Mouse (Mus musculus): ENCODE measurements around the gene Npy. TPM values are rescaled to one million over a fixed set of nuclear protein-coding genes. Genes with fewer than 3 reads are reported as not detected.

The Npy gene
- 212 and 306 TPM in 2 replicates for polyA plus RNA-seq (2014; fragmentation: Nextera tagmentation; extraction: Ambion mirVana)

DNA sequence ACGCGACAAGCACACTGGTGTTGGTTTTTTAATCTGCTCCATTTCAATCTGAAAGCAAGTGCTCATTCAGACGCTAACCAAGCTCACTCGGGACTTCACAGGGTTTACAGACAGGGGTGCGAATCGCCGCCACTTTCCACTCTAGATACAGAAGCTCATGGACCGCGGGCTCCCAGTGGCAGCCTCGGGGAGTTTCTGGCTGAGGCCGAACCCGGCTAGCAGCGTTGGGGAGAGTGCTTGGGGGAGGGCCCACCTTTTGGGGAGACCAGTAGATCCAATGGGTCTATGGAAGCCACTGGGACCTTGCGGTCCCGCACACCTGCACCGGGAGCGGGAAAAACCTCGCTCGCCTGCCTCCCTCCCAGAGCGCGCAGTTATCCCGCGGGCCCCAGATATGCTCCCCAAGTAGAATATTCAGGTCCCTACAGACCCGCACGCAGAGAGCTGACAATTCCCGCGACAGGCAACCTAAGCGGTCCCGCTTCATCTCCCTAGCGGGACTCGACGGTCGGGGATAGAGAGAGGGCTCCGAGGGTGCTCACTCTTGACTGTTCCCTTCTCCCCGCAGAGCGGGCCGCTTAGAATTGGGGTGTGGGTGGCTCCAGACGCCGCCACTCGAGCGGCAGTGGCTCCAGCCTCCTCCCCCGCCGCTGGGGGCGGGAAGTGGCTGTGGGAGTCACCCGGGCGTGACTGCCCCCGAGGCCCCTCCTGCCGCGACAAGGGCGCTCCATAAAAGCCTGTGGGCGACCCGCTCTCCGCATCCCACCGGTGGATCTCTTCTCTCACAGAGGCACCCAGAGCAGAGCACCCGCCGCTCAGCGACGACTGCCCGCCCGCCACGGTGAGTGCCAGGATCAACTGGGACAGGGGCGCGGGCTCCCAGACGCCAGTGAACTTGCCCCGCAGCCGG lies at the start of gene Npy:
TSS of gene Npy (plus strand) at position 750 of the 910 bp plus-strand sequence.
- H3K4me3 ChIP-seq (replicated peaks; ENCODE audit: low read length), result peak within 1 kb of the TSS; percentile 42
- peaks cover 43% of the 10 kb centered on the region for H3K27me3 ChIP-seq (ENCODE audit: control insufficient read depth, insufficient read depth, low read length)
- DNase-seq (ENCODE audit: low spot score) (no peak), ATAC-seq (ENCODE audit: low FRiP score) (peak; percentile 62)
- H3K9ac ChIP-seq, result peak within 1 kb of the TSS; percentile 51
- peaks cover 12% of the 10 kb centered on the region for H3K4me1 ChIP-seq (replicated peaks; ENCODE audit: control insufficient read depth, insufficient read depth, low read length)
- no peaks in the 10 kb centered on the region for H3K9me3 ChIP-seq (ENCODE audit: control insufficient read depth, low read length)
- H3K4me2 ChIP-seq (replicated peaks), result peak within 1 kb of the TSS; percentile 82
- WGBS, result 1% methylated on average over 64 of the region's 66 CpGs
- peak within 1 kb of the TSS; percentile 47; the same call in 1 of the 2 replicates for H3K27ac ChIP-seq
- H3K36me3 ChIP-seq (replicated peaks; ENCODE audit: control insufficient read depth, insufficient read depth), result no peaks in the 10 kb centered on the region

DNA sequence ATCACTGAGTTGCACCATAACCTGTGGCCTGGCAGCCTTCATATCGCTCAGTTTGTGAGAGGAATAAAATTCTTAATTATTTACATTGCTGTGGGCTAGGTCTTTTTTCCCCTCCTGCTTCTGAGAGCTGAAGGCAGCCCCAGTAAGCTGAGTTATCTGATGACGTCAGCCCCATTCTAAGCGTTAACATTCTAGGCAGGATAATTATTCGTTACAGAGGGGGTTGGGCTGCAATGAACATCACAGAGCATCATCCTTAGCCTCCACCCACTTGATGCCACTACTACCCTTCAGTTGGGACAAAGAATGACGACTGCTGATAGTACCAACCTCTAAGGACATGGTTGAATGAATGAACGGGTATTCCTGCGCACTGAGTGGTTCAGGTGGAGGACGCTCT lies 47.5 kb upstream of the Npy start:
- Histone ChIP-seq H3K4me1 (replicated peaks; ENCODE audit: control insufficient read depth, insufficient read depth, low read length) (peaks cover 17% of the 10 kb centered on the region; the same call in 1 of the 2 replicates), H3K9ac (no peak overlapping the region), H3K36me3 (replicated peaks; ENCODE audit: control insufficient read depth, insufficient read depth) (no peaks in the 10 kb centered on the region), H3K9me3 (ENCODE audit: control insufficient read depth, low read length) (no peaks in the 10 kb centered on the region), H3K4me2 (replicated peaks) (no peak overlapping the region), H3K27me3 (ENCODE audit: control insufficient read depth, insufficient read depth, low read length) (no peaks in the 10 kb centered on the region), H3K27ac (no peak overlapping the region), H3K4me3 (replicated peaks; ENCODE audit: low read length) (no peak overlapping the region)
- DNase-seq (ENCODE audit: low spot score) (no peak), ATAC-seq (ENCODE audit: low FRiP score) (no peak)
- 57% methylated on average over 8 of the region's 8 CpGs for WGBS

DNA sequence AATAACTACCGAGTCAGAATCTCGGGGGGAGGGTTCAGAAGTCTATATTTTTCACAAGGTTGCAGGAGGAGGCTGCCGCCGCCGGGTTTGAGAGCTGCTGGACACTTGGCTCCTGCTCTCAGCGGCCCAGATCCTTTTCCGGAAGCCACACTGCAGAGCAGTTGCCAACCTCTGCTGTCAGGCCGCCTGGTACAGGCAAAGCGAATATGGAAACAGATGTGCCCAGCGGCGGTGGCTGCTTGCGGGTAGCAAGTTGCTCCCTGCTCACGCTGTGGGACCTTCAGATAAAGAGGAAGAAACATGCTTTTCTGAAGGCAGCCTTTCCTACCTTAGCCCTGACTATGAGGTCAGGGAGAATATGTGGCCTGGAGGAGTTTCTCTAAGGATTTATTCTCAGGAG lies 44.4 kb upstream of the Npy start:
- Histone ChIP-seq H3K36me3 (replicated peaks; ENCODE audit: control insufficient read depth, insufficient read depth) (no peaks in the 10 kb centered on the region), H3K4me2 (replicated peaks) (no peak overlapping the region), H3K27me3 (ENCODE audit: control insufficient read depth, insufficient read depth, low read length) (no peaks in the 10 kb centered on the region), H3K9me3 (ENCODE audit: control insufficient read depth, low read length) (no peaks in the 10 kb centered on the region), H3K4me3 (replicated peaks; ENCODE audit: low read length) (no peak overlapping the region), H3K27ac (no peak overlapping the region), H3K9ac (no peak overlapping the region), H3K4me1 (replicated peaks; ENCODE audit: control insufficient read depth, insufficient read depth, low read length) (peaks cover 17% of the 10 kb centered on the region; the same call in 1 of the 2 replicates)
- 66% methylated on average over 13 of the region's 13 CpGs for WGBS
- no peak for DNase-seq (ENCODE audit: low spot score)
- no peak for ATAC-seq (ENCODE audit: low FRiP score)

DNA sequence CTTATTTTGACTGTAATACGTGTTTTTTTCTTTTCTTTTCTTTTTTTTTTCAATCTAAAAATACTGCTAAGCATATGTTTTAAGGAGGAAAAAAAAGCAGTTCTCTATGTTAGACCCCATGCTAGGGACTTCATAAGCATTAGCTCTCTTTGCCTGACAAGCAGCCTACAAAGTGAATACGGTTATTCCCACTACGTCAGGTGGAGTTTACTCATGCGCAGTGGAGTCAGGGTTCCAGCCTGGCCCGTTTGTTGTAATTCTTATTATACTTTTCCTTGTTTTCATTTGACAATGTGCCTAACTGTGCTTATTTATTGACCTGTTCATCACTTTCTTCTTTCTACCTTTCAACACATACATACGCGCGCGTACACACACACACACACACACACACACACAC lies 43.8 kb upstream of the Npy start:
- Histone ChIP-seq H3K4me3 (replicated peaks; ENCODE audit: low read length) (no peak overlapping the region), H3K4me2 (replicated peaks) (no peak overlapping the region), H3K36me3 (replicated peaks; ENCODE audit: control insufficient read depth, insufficient read depth) (no peaks in the 10 kb centered on the region), H3K27me3 (ENCODE audit: control insufficient read depth, insufficient read depth, low read length) (no peaks in the 10 kb centered on the region), H3K9me3 (ENCODE audit: control insufficient read depth, low read length) (no peaks in the 10 kb centered on the region), H3K4me1 (replicated peaks; ENCODE audit: control insufficient read depth, insufficient read depth, low read length) (peaks cover 17% of the 10 kb centered on the region; the same call in 1 of the 2 replicates), H3K9ac (no peak overlapping the region), H3K27ac (0 out of 2 replicates have a peak overlapping the region, but pooled peaks have one; percentile 26)
- WGBS, result 85% methylated on average over 9 of the region's 9 CpGs
- DNase-seq (ENCODE audit: low spot score) (no peak), ATAC-seq (ENCODE audit: low FRiP score) (no peak)

DNA sequence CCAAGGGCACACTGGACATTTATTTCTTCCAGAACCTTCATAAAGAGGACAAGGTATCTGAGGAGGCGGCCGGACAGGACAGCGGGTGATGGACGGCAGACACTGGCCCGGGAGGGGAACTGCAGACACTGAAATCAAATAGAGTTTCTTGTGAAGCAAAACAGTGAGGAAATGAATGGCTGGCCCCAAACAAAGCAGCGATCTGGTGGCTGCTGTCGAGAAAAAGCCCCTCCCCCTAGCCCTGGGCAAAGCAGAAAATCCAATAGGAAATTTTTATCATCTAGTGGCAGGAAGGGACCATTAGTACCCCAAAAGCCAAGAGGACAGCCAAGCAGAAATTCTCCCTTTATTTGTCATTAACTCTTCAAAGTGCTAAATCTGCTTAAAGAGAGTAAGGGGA lies 42.9 kb upstream of the Npy start:
- Histone ChIP-seq H3K4me3 (replicated peaks; ENCODE audit: low read length) (no peak overlapping the region), H3K27me3 (ENCODE audit: control insufficient read depth, insufficient read depth, low read length) (no peaks in the 10 kb centered on the region), H3K4me1 (replicated peaks; ENCODE audit: control insufficient read depth, insufficient read depth, low read length) (peaks cover 17% of the 10 kb centered on the region; the same call in 1 of the 2 replicates), H3K4me2 (replicated peaks) (no peak overlapping the region), H3K9ac (peak overlapping the region; percentile 31; the same call in 1 of the 2 replicates), H3K36me3 (replicated peaks; ENCODE audit: control insufficient read depth, insufficient read depth) (no peaks in the 10 kb centered on the region), H3K9me3 (ENCODE audit: control insufficient read depth, low read length) (no peaks in the 10 kb centered on the region), H3K27ac (peak overlapping the region; percentile 69)
- no peak for DNase-seq (ENCODE audit: low spot score)
- ATAC-seq (ENCODE audit: low FRiP score), result 0 out of 2 replicates have a peak, but pooled peaks have one; percentile 46
- WGBS, result 4% methylated on average over 7 of the region's 7 CpGs

DNA sequence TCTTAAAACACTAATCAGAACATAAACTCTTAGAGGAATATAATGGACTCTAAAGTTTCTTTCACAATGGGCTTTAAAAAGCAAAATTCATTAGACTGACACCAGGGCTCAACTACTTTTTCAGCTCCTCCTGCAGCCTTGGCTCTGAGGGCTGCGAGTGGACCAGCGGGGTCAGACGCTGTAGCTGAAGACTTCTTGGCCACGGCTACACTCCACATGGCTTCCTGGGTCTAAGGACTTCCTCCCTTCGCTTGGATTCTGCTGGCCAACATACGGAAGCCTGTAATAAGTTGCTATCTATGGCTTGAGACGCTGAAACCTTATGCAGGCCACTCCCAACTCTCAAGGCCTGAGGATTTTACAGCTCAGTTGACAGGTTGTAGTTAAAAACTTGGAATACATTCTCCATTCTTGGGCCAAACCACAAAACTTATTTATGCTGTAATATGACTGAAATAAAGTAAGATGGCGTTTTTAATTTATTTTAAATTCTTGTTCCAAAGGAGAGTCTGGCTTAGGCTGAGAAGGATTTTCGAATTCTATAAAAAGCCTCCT lies 41.6 kb upstream of the Npy start:
- no peak overlapping the region for H3K27ac ChIP-seq
- no peak overlapping the region for H3K9ac ChIP-seq
- WGBS, result 95% methylated on average over 9 of the region's 9 CpGs
- peaks cover 17% of the 10 kb centered on the region; the same call in 1 of the 2 replicates for H3K4me1 ChIP-seq (replicated peaks; ENCODE audit: control insufficient read depth, insufficient read depth, low read length)
- H3K27me3 ChIP-seq (ENCODE audit: control insufficient read depth, insufficient read depth, low read length), result no peaks in the 10 kb centered on the region
- no peak for ATAC-seq (ENCODE audit: low FRiP score)
- DNase-seq (ENCODE audit: low spot score), result no peak
- H3K9me3 ChIP-seq (ENCODE audit: control insufficient read depth, low read length), result no peaks in the 10 kb centered on the region
- no peak overlapping the region for H3K4me3 ChIP-seq (replicated peaks; ENCODE audit: low read length)
- H3K4me2 ChIP-seq (replicated peaks), result no peak overlapping the region
- H3K36me3 ChIP-seq (replicated peaks; ENCODE audit: control insufficient read depth, insufficient read depth), result no peaks in the 10 kb centered on the region

DNA sequence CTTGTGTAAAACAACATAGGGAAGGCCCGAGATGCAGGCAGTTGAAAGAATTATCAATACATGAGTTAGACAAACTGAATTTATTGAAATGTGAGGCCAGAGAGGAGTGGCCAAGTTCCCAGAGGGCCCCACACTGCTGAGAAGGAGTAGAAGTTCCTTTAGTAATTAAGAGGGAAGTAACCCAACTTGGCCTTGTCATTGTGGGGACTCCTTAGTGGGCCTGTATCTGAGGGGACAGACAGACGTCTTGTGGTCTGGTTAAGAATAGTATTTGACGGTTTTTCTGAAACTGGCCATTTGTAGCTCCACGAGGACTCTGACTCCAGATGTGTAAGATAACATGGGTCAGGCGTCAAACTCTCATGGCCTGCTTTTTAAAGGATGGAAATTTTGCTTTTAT lies 40.7 kb upstream of the Npy start:
- Histone ChIP-seq H3K27me3 (ENCODE audit: control insufficient read depth, insufficient read depth, low read length) (no peaks in the 10 kb centered on the region), H3K36me3 (replicated peaks; ENCODE audit: control insufficient read depth, insufficient read depth) (no peaks in the 10 kb centered on the region), H3K9ac (no peak overlapping the region), H3K4me2 (replicated peaks) (no peak overlapping the region), H3K4me1 (replicated peaks; ENCODE audit: control insufficient read depth, insufficient read depth, low read length) (peaks cover 17% of the 10 kb centered on the region; the same call in 1 of the 2 replicates), H3K27ac (no peak overlapping the region), H3K9me3 (ENCODE audit: control insufficient read depth, low read length) (no peaks in the 10 kb centered on the region), H3K4me3 (replicated peaks; ENCODE audit: low read length) (no peak overlapping the region)
- no peak for DNase-seq (ENCODE audit: low spot score)
- WGBS, result 84% methylated on average over 5 of the region's 5 CpGs
- ATAC-seq (ENCODE audit: low FRiP score), result no peak

DNA sequence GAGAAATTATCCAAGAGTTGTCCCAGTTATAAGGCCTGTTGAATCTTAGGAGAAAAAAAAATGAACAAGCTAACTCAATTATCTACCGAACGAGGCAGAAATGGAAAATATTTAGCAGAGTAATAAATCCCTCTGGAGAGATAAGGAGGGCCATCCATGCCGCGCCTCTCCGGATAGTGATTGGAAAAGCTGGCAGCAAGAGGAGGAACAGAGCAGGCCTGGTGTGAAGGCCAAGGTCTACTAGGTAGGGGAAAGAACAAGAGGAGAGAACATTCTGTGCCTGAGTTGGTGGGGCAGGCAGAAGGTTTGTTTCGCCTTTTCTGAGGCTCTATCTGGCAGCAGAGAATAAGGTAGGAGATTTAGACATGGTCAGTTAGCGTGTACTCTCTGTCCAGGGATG lies 39.8 kb upstream of the Npy start:
- Histone ChIP-seq H3K27me3 (ENCODE audit: control insufficient read depth, insufficient read depth, low read length) (no peaks in the 10 kb centered on the region), H3K27ac (no peak overlapping the region), H3K4me1 (replicated peaks; ENCODE audit: control insufficient read depth, insufficient read depth, low read length) (peaks cover 15% of the 10 kb centered on the region; the same call in 1 of the 2 replicates), H3K36me3 (replicated peaks; ENCODE audit: control insufficient read depth, insufficient read depth) (no peaks in the 10 kb centered on the region), H3K9ac (no peak overlapping the region), H3K9me3 (ENCODE audit: control insufficient read depth, low read length) (no peaks in the 10 kb centered on the region), H3K4me3 (replicated peaks; ENCODE audit: low read length) (no peak overlapping the region), H3K4me2 (replicated peaks) (no peak overlapping the region)
- ATAC-seq (ENCODE audit: low FRiP score) (no peak), DNase-seq (ENCODE audit: low spot score) (no peak)
- 89% methylated on average over 7 of the region's 7 CpGs for WGBS

DNA sequence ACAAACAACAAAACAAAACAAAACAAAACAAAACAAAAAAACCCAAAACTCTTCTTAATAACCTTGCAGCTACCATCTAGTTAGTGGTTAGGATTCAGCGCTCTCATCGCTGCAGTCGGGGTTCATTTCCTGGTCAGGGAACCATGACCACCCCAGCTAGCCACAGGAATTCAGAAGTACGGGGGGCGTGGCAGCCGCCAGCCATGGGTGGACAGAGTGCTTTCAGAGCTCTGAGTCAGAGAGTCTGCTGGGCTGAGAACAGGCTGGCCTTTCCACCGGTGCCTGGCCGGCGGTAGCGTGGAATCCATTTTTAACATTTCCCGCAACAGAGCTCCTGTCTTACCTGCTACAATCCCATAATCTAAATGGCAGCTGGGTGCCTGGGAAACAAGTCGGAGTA lies 30.0 kb upstream of the Npy start:
- no peak for DNase-seq (ENCODE audit: low spot score)
- Histone ChIP-seq H3K4me3 (replicated peaks; ENCODE audit: low read length) (no peak overlapping the region), H3K9me3 (ENCODE audit: control insufficient read depth, low read length) (no peaks in the 10 kb centered on the region), H3K4me2 (replicated peaks) (no peak overlapping the region), H3K27me3 (ENCODE audit: control insufficient read depth, insufficient read depth, low read length) (no peaks in the 10 kb centered on the region), H3K36me3 (replicated peaks; ENCODE audit: control insufficient read depth, insufficient read depth) (no peaks in the 10 kb centered on the region), H3K9ac (no peak overlapping the region), H3K4me1 (replicated peaks; ENCODE audit: control insufficient read depth, insufficient read depth, low read length) (no peaks in the 10 kb centered on the region), H3K27ac (no peak overlapping the region)
- 69% methylated on average over 12 of the region's 12 CpGs for WGBS
- no peak for ATAC-seq (ENCODE audit: low FRiP score)

Measured in hindbrain, embryonic 14.5 days (tissue).